34 mouse cellular contexts compared by ENCODE assay signal in the genomic region with DNA sequence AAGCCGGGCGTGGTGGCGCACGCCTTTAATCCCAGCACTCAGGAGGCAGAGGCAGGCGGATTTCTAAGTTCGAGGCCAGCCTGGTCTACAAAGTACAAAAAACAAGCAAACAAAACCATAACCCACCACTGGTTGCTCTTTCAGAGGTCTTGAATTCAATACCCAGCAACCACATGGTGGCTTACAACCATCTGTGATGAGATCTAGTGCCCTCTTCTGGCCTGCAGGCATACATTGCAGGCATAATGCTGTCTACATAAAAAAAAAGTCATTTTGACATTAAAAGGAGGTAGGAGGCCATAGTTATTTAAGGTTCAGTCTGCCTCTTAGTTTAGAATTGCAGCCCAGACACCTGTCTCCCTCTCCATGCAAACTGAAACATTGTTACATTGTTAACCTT. TPM values are rescaled to one million over a fixed set of nuclear protein-coding genes. Genes with fewer than 3 reads are reported as not detected.
DNase-seq lines count a peak whose midpoint lies in the region; ATAC-seq and TF ChIP-seq lines count a peak whose summit lies in the region.
"Had no signal": no experiment of that assay in that cellular context is flagged by ENCODE, and none has a peak within 500 bp of the region (broad histone marks: within the 10 kb centered on the region; RNA-seq: fewer than 3 reads in every experiment).

No protein-coding gene starts in this region.

- no peak overlapping the region for H3K27ac ChIP-seq in left cerebral cortex, adult 2 months
- H3K27ac ChIP-seq: hindbrain, embryonic 13.5 days; limb, embryonic 10.5 days; liver, embryonic 12.5 days; midbrain, embryonic 13.5 days had no signal

- peak; percentile 6 for DNase-seq in CD4-positive, CD25-positive, alpha-beta regulatory T cell, adult 2 months (ENCODE audit: low read depth, low spot score)
- no peak for DNase-seq in left cerebral cortex, adult 2 months (ENCODE audit: extremely low spot score in 1 of 2, low spot score in 2 of 2)
- no peak for DNase-seq in left cerebral cortex, postnatal 25 days (ENCODE audit: low spot score in 2 of 2)
- DNase-seq in 416B (ENCODE audit: low read depth) (peak; percentile 34), R1 (ENCODE audit: low read depth, low spot score) (peak; percentile 82)
- DNase-seq in urinary bladder, postnatal 14 days (ENCODE audit: low spot score), result no peak
- DNase-seq in urinary bladder, postnatal 10 days (ENCODE audit: low spot score), result no peak
- DNase-seq: adrenal gland, postnatal 36 days; cerebellum, adult 11-12 months; cerebellum, postnatal 14 days; embryo, embryonic 11 days; heart, postnatal 14 days; right cerebral cortex, postnatal 25 days; thymus, adult 18-20 months had no signal

- no peak for ATAC-seq in CD4-positive, CD25-positive, alpha-beta regulatory T cell, adult 4 months
- ATAC-seq: forebrain, embryonic 16.5 days; inflammation-experienced regulatory T-cells, adult 6 months; liver, embryonic 12.5 days; midbrain, embryonic 13.5 days had no signal

- no peak overlapping the region for H3K4me3 ChIP-seq in left cerebral cortex, adult 2 months
- H3K4me3 ChIP-seq: heart, embryonic 12.5 days; hindbrain, embryonic 13.5 days; limb, embryonic 10.5 days; liver, embryonic 12.5 days; midbrain, embryonic 13.5 days; myocyte had no signal

- TF ChIP-seq CTCF in left cerebral cortex, adult 2 months (IDR thresholded peaks at IDR 0.05), result peak; percentile 2; the same call in 1 of the 2 replicates

- intact Hi-C loops in left cerebral cortex, adult 2 months (cut with DNase I), result no loop called here
- intact Hi-C loops in left cerebral cortex, postnatal 25 days (cut with DNase I), result no loop called here

RNA-seq across cellular contexts. Expression of a gene that starts 17.1 kb away (rescaled TPM):
- polyA plus RNA-seq in CD4-positive, CD25-positive, alpha-beta regulatory T cell, adult 4 months (2017; shearing (Covaris generic)), result not detected
- not detected for total RNA-seq in left cerebral cortex, adult 2 months (2021)
- total RNA-seq in left cerebral cortex, postnatal 25 days (2021), result not detected
- total RNA-seq: adrenal gland, postnatal 36 days; CH12.LX; heart, postnatal 14 days; left cerebral cortex, adult 18-20 months; megakaryocyte, adult 5-6 weeks had no signal
- polyA plus RNA-seq: embryonic facial prominence, embryonic 14.5 days; forebrain, embryonic 16.5 days; gonadal fat pad, adult 2 months; heart, embryonic 12.5 days; inflammation-experienced regulatory T-cells, adult 6 months; kidney, embryonic 16.5 days; limb, embryonic 10.5 days; liver, embryonic 12.5 days; midbrain, embryonic 13.5 days; neural tube, embryonic 14.5 days; stomach, embryonic 14.5 days; urinary bladder, adult 2 months had no signal

RNA-seq across cellular contexts. Expression of a gene that starts 37.2 kb away (rescaled TPM):
- not detected for polyA plus RNA-seq in CD4-positive, CD25-positive, alpha-beta regulatory T cell, adult 4 months (2017; shearing (Covaris generic))
- total RNA-seq in left cerebral cortex, adult 2 months (2021), result not detected
- total RNA-seq in left cerebral cortex, postnatal 25 days (2021), result not detected
- total RNA-seq: adrenal gland, postnatal 36 days; CH12.LX; heart, postnatal 14 days; left cerebral cortex, adult 18-20 months; megakaryocyte, adult 5-6 weeks had no signal
- polyA plus RNA-seq: embryonic facial prominence, embryonic 14.5 days; forebrain, embryonic 16.5 days; gonadal fat pad, adult 2 months; heart, embryonic 12.5 days; hindbrain, embryonic 13.5 days; inflammation-experienced regulatory T-cells, adult 6 months; limb, embryonic 10.5 days; lung, embryonic 16.5 days; midbrain, embryonic 13.5 days; neural tube, embryonic 14.5 days; spleen, adult 2 months; stomach, embryonic 14.5 days; urinary bladder, adult 2 months had no signal

Comparison
In these comparisons a context has a peak if more than half of its experiments do, and no peak if none do; other contexts are left out.
1. DNase-seq: peak in CD4-positive, CD25-positive, alpha-beta regulatory T cell, adult 2 months (single experiment), 416B (single experiment) and R1 (single experiment); none in left cerebral cortex, adult 2 months (0 of 2), left cerebral cortex, postnatal 25 days (0 of 2), urinary bladder, postnatal 14 days (single experiment) and urinary bladder, postnatal 10 days (single experiment).